Mouse (Mus musculus) myocyte (in vitro differentiated cells): ENCODE measurements around the gene Slc30a7. TPM values are rescaled to one million over a fixed set of nuclear protein-coding genes. Genes with fewer than 3 reads are reported as not detected.

Experiments
- H3K27me3 ChIP-seq: one replicate; pipeline ENCODE4 v1.6.1; 2011; ENCODE audit not compliant: control insufficient read depth, insufficient read depth, insufficient read length
- H3K36me3 ChIP-seq: one replicate; pipeline ENCODE4 v1.6.1; 2011; ENCODE audit not compliant: control insufficient read depth, insufficient read depth
- H3K4me2 ChIP-seq: one replicate; pipeline ENCODE4 v1.6.1; 2011; ENCODE audit warnings: low read depth, control low read depth
- H3K4me3 ChIP-seq: one replicate; pipeline ENCODE4 v1.5.1; 2011; ENCODE audit warnings: mild to moderate bottlenecking, control low read depth, moderate library complexity
- H3K79me2 ChIP-seq: one replicate; pipeline ENCODE4 v1.6.1; 2011; ENCODE audit not compliant: control insufficient read depth, insufficient read depth
- H3ac ChIP-seq: one replicate; pipeline ENCODE4 v1.6.1; 2011; ENCODE audit not compliant: control insufficient read depth, insufficient read length
- CEBPB ChIP-seq: IDR thresholded peaks from 2 replicates; pipeline ENCODE4 v1.6.1; 2011; ENCODE audit warnings: mild to moderate bottlenecking, moderate library complexity; ENCODE audit not compliant: poor library complexity, insufficient read depth, severe bottlenecking
- E2F4 ChIP-seq: IDR thresholded peaks from one replicate; pipeline ENCODE4 v1.6.1; 2011; ENCODE audit warnings: mild to moderate bottlenecking, control low read depth, moderate library complexity; ENCODE audit not compliant: insufficient read depth
- MAX ChIP-seq: IDR thresholded peaks from one replicate; pipeline ENCODE4 v1.6.1; 2011; ENCODE audit warnings: low read depth, mild to moderate bottlenecking, control low read depth
- MYOD1 ChIP-seq, 3 experiments: IDR thresholded peaks; one replicate each; pipeline ENCODE4 v1.6.1; 2011; ENCODE audit warnings: control low read depth in 2 of 3, low read depth in 2 of 3, mild to moderate bottlenecking in 2 of 3, moderate library complexity in 1 of 3; ENCODE audit not compliant: insufficient read length in 2 of 3, control insufficient read depth in 1 of 3
- MYOG ChIP-seq, 3 experiments: IDR thresholded peaks; one replicate each; pipeline ENCODE4 v1.6.1; 2011; ENCODE audit warnings: control low read depth in 2 of 3, low read depth in 2 of 3, mild to moderate bottlenecking in 2 of 3; ENCODE audit not compliant: insufficient read length in 2 of 3, control insufficient read depth in 1 of 3, insufficient read depth in 1 of 3
- POLR2A ChIP-seq: IDR thresholded peaks from one replicate; pipeline ENCODE4 v1.6.1; 2011; ENCODE audit warnings: low read depth, mild to moderate bottlenecking, control low read depth, moderate library complexity; ENCODE audit not compliant: insufficient read length
- POLR2AphosphoS2 ChIP-seq: IDR thresholded peaks from one replicate; pipeline ENCODE4 v1.6.1; 2011; ENCODE audit warnings: low read depth, control low read depth; ENCODE audit not compliant: insufficient read length
- REST ChIP-seq: IDR thresholded peaks from one replicate; pipeline ENCODE4 v1.6.1; 2011; ENCODE audit warnings: mild to moderate bottlenecking, control low read depth, moderate library complexity; ENCODE audit not compliant: insufficient read depth, insufficient read length
- SRF ChIP-seq: IDR thresholded peaks from one replicate; pipeline ENCODE4 v1.6.1; 2011; ENCODE audit warnings: low read depth; ENCODE audit not compliant: control insufficient read depth, insufficient read length
- TCF12 ChIP-seq: IDR thresholded peaks from one replicate; pipeline ENCODE4 v1.6.1; 2011; ENCODE audit warnings: mild to moderate bottlenecking, control low read depth; ENCODE audit not compliant: poor library complexity, insufficient read depth, severe bottlenecking
- TCF3 ChIP-seq: IDR thresholded peaks from one replicate; pipeline ENCODE4 v1.6.1; 2011; ENCODE audit warnings: low read depth, control low read depth; ENCODE audit not compliant: insufficient read length
- USF1 ChIP-seq: IDR thresholded peaks from one replicate; pipeline ENCODE4 v1.6.1; 2011; ENCODE audit warnings: low read depth, mild to moderate bottlenecking, control low read depth, moderate library complexity
- polyA plus RNA-seq: library from polyadenylated mRNA; unstranded; fragments of >200 nt; fragmentation: generic; extraction: Trizol; gene quantifications from one replicate; pipeline ENCODE4 v1.2.1, GENCODE M21; 2012; ENCODE audit warnings: missing spikeins

Gene Slc30a7
- polyA plus RNA-seq, 1 experiment: 3.9 TPM

DNA sequence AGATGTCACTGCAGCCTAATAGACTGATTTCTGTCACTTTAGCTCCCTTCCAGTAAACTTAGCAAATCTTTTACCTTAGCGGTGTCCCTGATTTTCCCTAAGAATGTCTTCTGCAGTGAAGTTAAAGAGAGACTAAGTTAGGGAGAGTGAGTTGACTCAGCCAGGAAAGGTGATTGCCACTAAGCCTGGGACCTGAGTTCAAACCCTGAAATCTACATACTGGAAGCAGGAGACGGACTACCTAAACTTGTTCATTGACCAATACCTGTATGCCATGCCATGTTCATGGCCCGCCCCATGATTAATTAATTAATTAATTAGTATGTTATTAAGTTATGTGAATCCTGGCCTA lies 26.6 kb upstream of the Slc30a7 start:
- Histone ChIP-seq H3K4me2 (no peak overlapping the region), H3ac (no peak overlapping the region), H3K36me3 (peaks cover under 1% of the 10 kb centered on the region), H3K79me2 (no peaks in the 10 kb centered on the region), H3K27me3 (no peaks in the 10 kb centered on the region), H3K4me3 (no peak overlapping the region)
- no peak for TF ChIP-seq MYOD1 (IDR thresholded peaks at IDR 0.05; ENCODE audit: control insufficient read depth in 1 of 3, insufficient read length in 2 of 3, low read depth in 2 of 3)
- TF ChIP-seq SRF: no peak
- TF ChIP-seq TCF3: no peak
- TF ChIP-seq TCF12: no peak
- TF ChIP-seq POLR2A: no peak
- TF ChIP-seq E2F4: no peak
- TF ChIP-seq REST: no peak
- no peak for TF ChIP-seq POLR2AphosphoS2
- no peak for TF ChIP-seq USF1

DNA sequence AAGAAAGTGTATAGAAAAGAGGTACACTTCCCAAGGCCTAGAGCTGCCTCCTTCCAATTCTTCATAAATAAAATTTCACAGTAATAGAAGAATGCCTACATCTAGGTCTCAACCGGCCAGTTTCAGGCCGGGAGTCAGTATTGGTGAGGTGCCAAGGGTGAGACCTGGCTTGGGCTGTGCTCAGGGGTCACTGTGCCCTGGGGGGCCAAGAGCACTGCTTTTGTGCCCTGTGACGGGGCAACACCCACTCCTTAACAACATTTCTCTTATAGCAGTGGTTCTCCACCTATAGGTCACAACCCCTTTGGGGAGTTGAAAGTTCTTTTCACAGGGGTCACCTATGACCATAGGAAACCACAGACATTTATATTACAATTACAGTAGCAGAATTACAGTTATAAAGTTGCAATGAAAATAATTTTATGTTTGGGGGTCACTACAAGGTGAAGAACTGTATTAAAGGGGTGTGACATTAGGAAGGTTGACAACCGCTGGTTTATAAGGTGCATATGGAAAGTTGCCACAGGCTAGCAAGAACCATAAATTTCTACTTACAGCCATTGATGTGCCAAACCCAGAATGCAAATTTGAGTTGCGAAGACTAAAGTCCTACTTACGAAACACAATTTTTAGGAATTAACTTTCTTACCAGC lies 26.1 kb upstream of the Slc30a7 start:
- H3K79me2 ChIP-seq: no peaks in the 10 kb centered on the region
- H3K4me3 ChIP-seq: no peak overlapping the region
- no peak overlapping the region for H3K4me2 ChIP-seq
- H3ac ChIP-seq: no peak overlapping the region
- TF ChIP-seq MYOG (IDR thresholded peaks at IDR 0.05; ENCODE audit: control insufficient read depth in 1 of 3, insufficient read depth in 1 of 3, insufficient read length in 2 of 3, low read depth in 2 of 3) (no peak), SRF (no peak), E2F4 (no peak), REST (no peak)
- H3K27me3 ChIP-seq: no peaks in the 10 kb centered on the region
- H3K36me3 ChIP-seq: peaks cover 5% of the 10 kb centered on the region

GRCm38 (mm10) chr3:116030152-116030788 lies 23.1 kb upstream of the Slc30a7 start:
- no peak overlapping the region for H3K4me2 ChIP-seq
- H3K27me3 ChIP-seq: no peaks in the 10 kb centered on the region
- H3K36me3 ChIP-seq: peaks cover 12% of the 10 kb centered on the region
- H3K4me3 ChIP-seq: no peak overlapping the region
- H3ac ChIP-seq: no peak overlapping the region
- TF ChIP-seq MYOD1 (IDR thresholded peaks at IDR 0.05; ENCODE audit: control insufficient read depth in 1 of 3, insufficient read length in 2 of 3, low read depth in 2 of 3) (peak in 1 of 3 experiments; percentile 27), POLR2A (no peak), MYOG (IDR thresholded peaks at IDR 0.05; ENCODE audit: control insufficient read depth in 1 of 3, insufficient read depth in 1 of 3, insufficient read length in 2 of 3, low read depth in 2 of 3) (no peak)
- no peaks in the 10 kb centered on the region for H3K79me2 ChIP-seq

GRCm38 (mm10) chr3:116026996-116027395 lies 19.8 kb upstream of the Slc30a7 start:
- H3K4me2 ChIP-seq: no peak overlapping the region
- no peaks in the 10 kb centered on the region for H3K79me2 ChIP-seq
- H3K36me3 ChIP-seq: peaks cover 12% of the 10 kb centered on the region
- no peaks in the 10 kb centered on the region for H3K27me3 ChIP-seq
- no peak for TF ChIP-seq MYOD1 (IDR thresholded peaks at IDR 0.05; ENCODE audit: control insufficient read depth in 1 of 3, insufficient read length in 2 of 3, low read depth in 2 of 3)
- no peak for TF ChIP-seq SRF
- H3ac ChIP-seq: no peak overlapping the region
- no peak overlapping the region for H3K4me3 ChIP-seq

- TF ChIP-seq POLR2AphosphoS2: no peak
- TF ChIP-seq SRF: no peak
- no peak for TF ChIP-seq MYOD1 (IDR thresholded peaks at IDR 0.05; ENCODE audit: control insufficient read depth in 1 of 3, insufficient read length in 2 of 3, low read depth in 2 of 3)
- no peak for TF ChIP-seq POLR2A
- no peak for TF ChIP-seq MYOG (IDR thresholded peaks at IDR 0.05; ENCODE audit: control insufficient read depth in 1 of 3, insufficient read depth in 1 of 3, insufficient read length in 2 of 3, low read depth in 2 of 3)
- no peak for TF ChIP-seq REST
- TF ChIP-seq USF1: no peak
- no peak for TF ChIP-seq E2F4
- TF ChIP-seq TCF12: no peak
- TF ChIP-seq TCF3: no peak
- TF ChIP-seq MAX: no peak
- no peak for TF ChIP-seq CEBPB
- H3K36me3 ChIP-seq: peaks cover 12% of the 10 kb centered on the region
- no peak overlapping the region for H3K4me3 ChIP-seq
- H3K4me2 ChIP-seq: no peak overlapping the region
- H3ac ChIP-seq: no peak overlapping the region
- H3K27me3 ChIP-seq: no peaks in the 10 kb centered on the region
- H3K79me2 ChIP-seq: no peaks in the 10 kb centered on the region
Observed at GRCm38 (mm10) chr3:116025701-116026100, 18.5 kb upstream of the Slc30a7 start.

DNA sequence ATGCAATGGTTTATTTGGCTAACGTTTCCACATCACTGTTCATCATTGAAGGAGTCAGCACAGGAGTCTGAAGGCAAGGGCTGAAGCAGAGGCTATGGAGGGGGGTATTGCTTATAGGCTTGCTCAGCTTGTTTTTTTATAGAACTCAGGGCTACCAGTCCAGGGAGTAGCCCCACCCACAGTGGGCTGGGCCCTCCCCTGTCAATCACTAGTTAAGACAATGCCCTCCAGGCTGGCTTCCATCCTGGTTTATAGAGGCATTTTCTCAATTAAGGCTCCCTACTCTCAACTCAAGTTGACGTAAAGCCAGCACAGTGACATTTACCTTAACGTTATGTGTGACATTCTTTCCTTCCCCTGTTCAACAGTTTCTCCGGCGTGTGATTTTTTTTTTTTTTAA lies 17.5 kb upstream of the Slc30a7 start:
- H3K79me2 ChIP-seq: no peaks in the 10 kb centered on the region
- H3K27me3 ChIP-seq: no peaks in the 10 kb centered on the region
- no peak overlapping the region for H3ac ChIP-seq
- H3K4me3 ChIP-seq: peak overlapping the region; percentile 2
- H3K4me2 ChIP-seq: peak overlapping the region; percentile 74
- TF ChIP-seq MAX (no peak), SRF (no peak), TCF3 (no peak), CEBPB (no peak), MYOG (IDR thresholded peaks at IDR 0.05; ENCODE audit: control insufficient read depth in 1 of 3, insufficient read depth in 1 of 3, insufficient read length in 2 of 3, low read depth in 2 of 3) (no peak), E2F4 (no peak), TCF12 (no peak), MYOD1 (IDR thresholded peaks at IDR 0.05; ENCODE audit: control insufficient read depth in 1 of 3, insufficient read length in 2 of 3, low read depth in 2 of 3) (no peak), POLR2A (no peak), USF1 (no peak), POLR2AphosphoS2 (no peak)
- H3K36me3 ChIP-seq: peaks cover 12% of the 10 kb centered on the region
